Mouse (Mus musculus) erythroblast, embryonic 14.5 days (primary cell): ENCODE data around the gene Mrpl45.

Experiments used
- GATA1 ChIP-seq: IDR thresholded peaks from 2 replicates; pipeline ENCODE4 v1.6.1; 2012; ENCODE audit warnings: low read length, inconsistent platforms, mixed read lengths
- TAL1 ChIP-seq: IDR thresholded peaks from 3 replicates; pipeline ENCODE4 v1.6.1; 2012; ENCODE audit warnings: low read length, inconsistent platforms, mixed read lengths

DNA sequence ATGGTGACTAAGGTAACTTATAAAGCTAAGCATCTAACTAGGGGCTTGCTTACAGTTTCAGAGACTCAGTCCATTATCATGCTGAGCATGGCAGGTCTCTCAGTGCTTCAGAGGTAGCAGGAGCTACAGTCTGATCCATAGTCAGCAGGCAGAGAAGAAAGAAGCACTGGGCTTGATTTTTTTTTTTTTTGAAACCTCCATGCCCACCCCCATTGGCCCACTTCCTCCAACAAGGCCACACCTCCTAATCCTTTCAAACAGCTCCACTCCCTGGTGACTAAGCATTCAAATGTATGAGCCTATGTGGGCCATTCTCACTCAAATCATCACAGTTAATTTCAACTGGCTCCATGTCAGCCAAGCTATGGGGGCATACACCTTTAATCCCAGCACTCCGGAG lies 22.8 kb upstream of the Mrpl45 start:
- TF ChIP-seq GATA1: no peak
- no peak for TF ChIP-seq TAL1
